Mouse (Mus musculus): ENCODE measurements around the gene Gm266. TPM values are rescaled to one million over a fixed set of nuclear protein-coding genes. Genes with fewer than 3 reads are reported as not detected.

Gene Gm266
- polyA plus RNA-seq, 1 experiment: 0.72 TPM

GRCm38 (mm10) chr12:111442309-111443010, 43.2 kb downstream of the Gm266 start, which contains the start of gene Tnfaip2:
Gene Tnfaip2 (plus strand): TSS chr12:111442469.
- peak; percentile 99 for TF ChIP-seq POLR2A (IDR thresholded peaks at IDR 0.05; ENCODE audit: low read depth, low read length)
- no peak for TF ChIP-seq CTCF (IDR thresholded peaks at IDR 0.05; ENCODE audit: borderline replicate concordance, insufficient read depth, low read length)
- Histone ChIP-seq H3K4me1 (ENCODE audit: control insufficient read depth, insufficient read depth, low read length) (peaks cover 14% of the 10 kb centered on the region), H3K27ac (ENCODE audit: insufficient read depth, low read length) (peak within 1 kb of the TSS; percentile 62), H3K4me3 (ENCODE audit: insufficient read depth, low read length) (peak within 1 kb of the TSS; percentile 62)

- TF ChIP-seq CTCF (IDR thresholded peaks at IDR 0.05; ENCODE audit: borderline replicate concordance, insufficient read depth, low read length) (no peak), POLR2A (IDR thresholded peaks at IDR 0.05; ENCODE audit: low read depth, low read length) (no peak)
- Histone ChIP-seq H3K27ac (ENCODE audit: insufficient read depth, low read length) (no peak overlapping the region), H3K4me1 (ENCODE audit: control insufficient read depth, insufficient read depth, low read length) (peaks cover 5% of the 10 kb centered on the region), H3K4me3 (ENCODE audit: insufficient read depth, low read length) (no peak overlapping the region)
Measured at GRCm38 (mm10) chr12:111441523-111441922, 44.1 kb downstream of the Gm266 start.

- TF ChIP-seq CTCF (IDR thresholded peaks at IDR 0.05; ENCODE audit: borderline replicate concordance, insufficient read depth, low read length): no peak
- TF ChIP-seq POLR2A (IDR thresholded peaks at IDR 0.05; ENCODE audit: low read depth, low read length): no peak
- Histone ChIP-seq H3K27ac (ENCODE audit: insufficient read depth, low read length) (no peak overlapping the region), H3K4me3 (ENCODE audit: insufficient read depth, low read length) (no peak overlapping the region), H3K4me1 (ENCODE audit: control insufficient read depth, insufficient read depth, low read length) (peaks cover 3% of the 10 kb centered on the region; the same call in 1 of the 2 replicates)
Measured at GRCm38 (mm10) chr12:111440701-111441373, 44.8 kb downstream of the Gm266 start.

- H3K4me1 ChIP-seq (ENCODE audit: control insufficient read depth, insufficient read depth, low read length): no peaks in the 10 kb centered on the region; the same call in 1 of the 2 replicates
- no peak for TF ChIP-seq CTCF (IDR thresholded peaks at IDR 0.05; ENCODE audit: borderline replicate concordance, insufficient read depth, low read length)
- no peak overlapping the region for H3K4me3 ChIP-seq (ENCODE audit: insufficient read depth, low read length)
- no peak overlapping the region for H3K27ac ChIP-seq (ENCODE audit: insufficient read depth, low read length)
Measured at GRCm38 (mm10) chr12:111438850-111439249, 46.8 kb downstream of the Gm266 start.

- TF ChIP-seq POLR2A (IDR thresholded peaks at IDR 0.05; ENCODE audit: low read depth, low read length): no peak
- TF ChIP-seq CTCF (IDR thresholded peaks at IDR 0.05; ENCODE audit: borderline replicate concordance, insufficient read depth, low read length): no peak
- Histone ChIP-seq H3K4me3 (ENCODE audit: insufficient read depth, low read length) (no peak overlapping the region), H3K27ac (ENCODE audit: insufficient read depth, low read length) (peak overlapping the region; percentile 29), H3K4me1 (ENCODE audit: control insufficient read depth, insufficient read depth, low read length) (no peaks in the 10 kb centered on the region; the same call in 1 of the 2 replicates)
Measured at GRCm38 (mm10) chr12:111437222-111437900, 48.3 kb downstream of the Gm266 start.

GRCm38 (mm10) chr12:111436640-111437039, 49.0 kb downstream of the Gm266 start:
- peak overlapping the region; percentile 38 for H3K27ac ChIP-seq (ENCODE audit: insufficient read depth, low read length)

GRCm38 (mm10) chr12:111436170-111436569, 49.5 kb downstream of the Gm266 start:
- TF ChIP-seq CTCF (IDR thresholded peaks at IDR 0.05; ENCODE audit: borderline replicate concordance, insufficient read depth, low read length) (no peak), POLR2A (IDR thresholded peaks at IDR 0.05; ENCODE audit: low read depth, low read length) (no peak)

More at GRCm38 (mm10) chr12:111436640-111437039, 49.0 kb downstream of the Gm266 start:
- TF ChIP-seq POLR2A (IDR thresholded peaks at IDR 0.05; ENCODE audit: low read depth, low read length) (no peak), CTCF (IDR thresholded peaks at IDR 0.05; ENCODE audit: borderline replicate concordance, insufficient read depth, low read length) (no peak)
- no peak overlapping the region for H3K4me3 ChIP-seq (ENCODE audit: insufficient read depth, low read length)
- H3K4me1 ChIP-seq (ENCODE audit: control insufficient read depth, insufficient read depth, low read length): no peaks in the 10 kb centered on the region; the same call in 1 of the 2 replicates

GRCm38 (mm10) chr12:111434745-111435327, 50.8 kb downstream of the Gm266 start:
- no peak overlapping the region for H3K4me3 ChIP-seq (ENCODE audit: insufficient read depth, low read length)
- TF ChIP-seq CTCF (IDR thresholded peaks at IDR 0.05; ENCODE audit: borderline replicate concordance, insufficient read depth, low read length): no peak
- no peak; the same call in 1 of the 2 replicates for TF ChIP-seq POLR2A (IDR thresholded peaks at IDR 0.05; ENCODE audit: low read depth, low read length)
- H3K4me1 ChIP-seq (ENCODE audit: control insufficient read depth, insufficient read depth, low read length): peaks cover 13% of the 10 kb centered on the region
- 0 out of 2 replicates have a peak overlapping the region, but pooled peaks have one; percentile 0 for H3K27ac ChIP-seq (ENCODE audit: insufficient read depth, low read length)

More at GRCm38 (mm10) chr12:111436170-111436569, 49.5 kb downstream of the Gm266 start:
- peak overlapping the region; percentile 38 for H3K27ac ChIP-seq (ENCODE audit: insufficient read depth, low read length)
- no peak overlapping the region for H3K4me3 ChIP-seq (ENCODE audit: insufficient read depth, low read length)
- H3K4me1 ChIP-seq (ENCODE audit: control insufficient read depth, insufficient read depth, low read length): peaks cover 4% of the 10 kb centered on the region; the same call in 1 of the 2 replicates

Other genes with a start within 250 kb of the Gm266 start
- 0.48 TPM in 1 of 2 replicates, not detected in the other for gene Amn, start 214.7 kb downstream of the Gm266 start, polyA plus RNA-seq (2011; ENCODE audit: insufficient read length, low read depth, missing spikeins)
- 60.0 and 71.1 TPM in 2 replicates for gene Cdc42bpb, start 108.1 kb downstream of the Gm266 start, polyA plus RNA-seq (2011; ENCODE audit: insufficient read length, low read depth, missing spikeins)
- not detected in 2 replicates for gene Lbhd2, start 79.0 kb downstream of the Gm266 start, polyA plus RNA-seq (2011; ENCODE audit: insufficient read length, low read depth, missing spikeins)
- 6.2 and 6.4 TPM in 2 replicates for gene Exoc3l4, start 68.8 kb downstream of the Gm266 start, polyA plus RNA-seq (2011; ENCODE audit: insufficient read length, low read depth, missing spikeins)
- gene Tnfaip2, start 43.4 kb downstream of the Gm266 start, polyA plus RNA-seq (2011; ENCODE audit: insufficient read length, low read depth, missing spikeins): 46.5 and 58.6 TPM in 2 replicates
- gene Eif5, start 52.2 kb upstream of the Gm266 start, polyA plus RNA-seq (2011; ENCODE audit: insufficient read length, low read depth, missing spikeins): 357 and 363 TPM in 2 replicates
- 89.5 and 89.9 TPM in 2 replicates for gene Mark3, start 88.7 kb upstream of the Gm266 start, polyA plus RNA-seq (2011; ENCODE audit: insufficient read length, low read depth, missing spikeins)
- gene Ckb, start 186.5 kb upstream of the Gm266 start, polyA plus RNA-seq (2011; ENCODE audit: insufficient read length, low read depth, missing spikeins): 43.8 and 84.3 TPM in 2 replicates
- gene Trmt61a, start 192.3 kb upstream of the Gm266 start, polyA plus RNA-seq (2011; ENCODE audit: insufficient read length, low read depth, missing spikeins): 9.0 and 13.0 TPM in 2 replicates
- gene Bag5, start 227.4 kb upstream of the Gm266 start, polyA plus RNA-seq (2011; ENCODE audit: insufficient read length, low read depth, missing spikeins): 29.3 and 35.9 TPM in 2 replicates
- 29.9 and 38.2 TPM in 2 replicates for gene Apopt1, start 227.4 kb upstream of the Gm266 start, polyA plus RNA-seq (2011; ENCODE audit: insufficient read length, low read depth, missing spikeins)